Mouse (Mus musculus) myocyte (in vitro differentiated cells): ENCODE results near the gene M6pr.

ENCODE experiments used
- MYOG ChIP-seq, 3 experiments: IDR thresholded peaks; one replicate each; pipeline ENCODE4 v1.6.1; 2011; ENCODE audit warnings: control low read depth in 2 of 3, low read depth in 2 of 3, mild to moderate bottlenecking in 2 of 3; ENCODE audit not compliant: insufficient read length in 2 of 3, control insufficient read depth in 1 of 3, insufficient read depth in 1 of 3
- POLR2A ChIP-seq: IDR thresholded peaks from one replicate; pipeline ENCODE4 v1.6.1; 2011; ENCODE audit warnings: low read depth, mild to moderate bottlenecking, control low read depth, moderate library complexity; ENCODE audit not compliant: insufficient read length
- REST ChIP-seq: IDR thresholded peaks from one replicate; pipeline ENCODE4 v1.6.1; 2011; ENCODE audit warnings: mild to moderate bottlenecking, control low read depth, moderate library complexity; ENCODE audit not compliant: insufficient read depth, insufficient read length
- TCF12 ChIP-seq: IDR thresholded peaks from one replicate; pipeline ENCODE4 v1.6.1; 2011; ENCODE audit warnings: mild to moderate bottlenecking, control low read depth; ENCODE audit not compliant: poor library complexity, insufficient read depth, severe bottlenecking
- TCF3 ChIP-seq: IDR thresholded peaks from one replicate; pipeline ENCODE4 v1.6.1; 2011; ENCODE audit warnings: low read depth, control low read depth; ENCODE audit not compliant: insufficient read length
- USF1 ChIP-seq: IDR thresholded peaks from one replicate; pipeline ENCODE4 v1.6.1; 2011; ENCODE audit warnings: low read depth, mild to moderate bottlenecking, control low read depth, moderate library complexity

DNA sequence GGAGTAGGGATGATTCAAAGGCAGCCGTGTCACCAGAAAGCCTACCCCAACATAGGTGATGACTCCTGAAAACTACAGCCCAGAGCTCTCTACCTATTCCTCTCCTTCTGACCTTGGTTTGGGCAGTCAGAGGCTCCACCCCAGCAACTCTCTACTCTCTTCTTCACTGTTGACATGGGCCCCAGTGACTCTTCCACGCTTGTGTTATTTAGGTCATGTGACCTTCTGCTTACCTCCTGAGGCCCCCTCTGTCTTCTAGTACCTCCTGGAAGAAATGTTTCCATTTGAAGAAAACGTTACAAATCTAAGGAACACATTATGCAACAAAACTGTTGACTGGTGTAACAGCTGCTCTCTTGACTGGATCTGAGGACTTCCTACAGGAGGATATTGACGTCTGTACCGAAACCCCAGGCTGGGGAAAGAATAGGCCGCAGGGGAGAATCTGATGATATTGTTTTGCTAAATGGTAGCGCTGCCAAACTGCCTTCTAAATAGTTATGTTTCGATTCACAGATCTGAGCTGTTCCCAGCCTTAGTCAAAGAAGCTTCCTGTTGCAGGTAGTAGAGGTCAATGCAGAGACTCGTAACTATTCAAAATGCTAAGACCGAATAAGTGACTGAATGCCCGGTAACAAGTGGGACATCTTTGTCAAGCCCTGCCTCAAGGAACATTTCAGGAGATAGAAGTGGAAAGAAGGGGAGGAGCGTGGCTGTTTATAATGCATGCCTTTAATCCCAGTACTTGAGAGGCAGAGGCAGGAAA lies 3.5 kb upstream of the M6pr start:
- TF ChIP-seq TCF12 (no peak), REST (no peak), USF1 (no peak), TCF3 (no peak), MYOG (IDR thresholded peaks at IDR 0.05; ENCODE audit: control insufficient read depth in 1 of 3, insufficient read depth in 1 of 3, insufficient read length in 2 of 3, low read depth in 2 of 3) (no peak), POLR2A (no peak)
